Mouse (Mus musculus) left cerebral cortex, adult 18-20 months (tissue): ENCODE measurements around the gene Ociad1. TPM values are rescaled to one million over a fixed set of nuclear protein-coding genes. Genes with fewer than 3 reads are reported as not detected.
"Not testable (repeated sequence)": the region's sequence is repeated elsewhere in the genome, so short reads cannot be mapped to it uniquely, and the experiment has no call there.

Experiments used
- DNase-seq, 2 experiments: peaks; one replicate each; pipeline ENCODE4 v3.0.0; 2021 to 2022; ENCODE audit warnings: low spot score in 2 of 2, mixed read lengths in 1 of 2
- total RNA-seq, 2 experiments: library from RNA; stranded (reverse); gene quantifications; 2 replicates each; pipeline ENCODE4 v1.2.3; 2021

The Ociad1 gene
- total RNA-seq, 2 experiments from 2014 or later = 465 to 497 TPM

DNA sequence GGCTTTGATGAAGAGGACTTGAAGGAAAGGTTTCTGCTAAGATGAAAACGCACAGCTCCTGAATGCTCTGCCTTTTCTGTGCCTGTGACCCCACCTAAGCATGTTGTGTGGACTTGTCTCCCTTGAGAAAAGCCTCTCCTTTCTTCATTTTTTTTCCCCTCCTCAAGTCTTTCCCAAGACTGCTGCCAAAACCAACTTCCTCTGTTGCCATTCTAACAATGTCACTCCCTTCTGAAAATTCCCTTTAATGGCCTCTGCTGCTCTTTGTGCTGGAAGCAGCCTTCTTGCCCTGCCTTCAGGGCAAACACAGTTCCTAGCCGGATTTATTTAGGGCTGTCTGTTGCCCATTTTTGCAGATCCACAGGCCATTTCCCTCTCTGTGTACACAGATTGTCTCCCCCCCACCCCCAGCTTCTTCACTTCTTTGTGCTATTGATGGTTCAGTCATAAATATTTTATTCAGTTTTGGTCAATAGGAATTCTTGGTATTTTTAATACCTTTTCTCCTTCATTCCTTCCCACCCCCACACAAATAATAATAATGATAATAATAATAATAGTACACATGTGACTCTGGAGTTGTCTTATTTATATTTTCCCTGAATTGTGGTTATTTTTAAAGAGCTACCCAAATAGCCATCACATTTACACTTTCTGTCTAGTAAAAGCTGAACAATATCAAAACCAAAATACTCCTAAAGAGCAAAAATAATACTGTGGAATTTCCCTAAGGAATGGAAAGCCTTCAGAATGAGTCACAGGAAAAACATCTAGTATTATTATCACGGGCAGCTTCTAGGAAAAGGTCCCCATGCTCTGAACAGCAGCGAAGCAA lies 12.6 kb upstream of the Ociad1 start:
- no peak for DNase-seq

DNA sequence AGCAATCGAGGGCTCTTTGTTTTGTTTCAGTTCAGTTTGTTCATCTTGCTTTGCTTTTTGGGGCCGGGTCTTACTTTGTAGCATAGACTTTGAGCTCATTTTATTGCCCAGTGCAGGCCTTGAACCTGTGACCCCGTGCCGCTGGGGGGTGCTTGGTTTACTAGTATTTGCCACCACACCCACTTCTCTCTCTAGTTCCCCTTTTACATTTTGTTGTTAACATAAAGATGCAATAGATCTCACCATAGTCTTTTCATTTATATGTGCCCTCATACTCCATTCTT lies 12.1 kb upstream of the Ociad1 start:
- no peak for DNase-seq

- no peak for DNase-seq
These were observed 8.5 kb upstream of the Ociad1 start for GRCm38 (mm10) chr5:73284046-73284445.

DNA sequence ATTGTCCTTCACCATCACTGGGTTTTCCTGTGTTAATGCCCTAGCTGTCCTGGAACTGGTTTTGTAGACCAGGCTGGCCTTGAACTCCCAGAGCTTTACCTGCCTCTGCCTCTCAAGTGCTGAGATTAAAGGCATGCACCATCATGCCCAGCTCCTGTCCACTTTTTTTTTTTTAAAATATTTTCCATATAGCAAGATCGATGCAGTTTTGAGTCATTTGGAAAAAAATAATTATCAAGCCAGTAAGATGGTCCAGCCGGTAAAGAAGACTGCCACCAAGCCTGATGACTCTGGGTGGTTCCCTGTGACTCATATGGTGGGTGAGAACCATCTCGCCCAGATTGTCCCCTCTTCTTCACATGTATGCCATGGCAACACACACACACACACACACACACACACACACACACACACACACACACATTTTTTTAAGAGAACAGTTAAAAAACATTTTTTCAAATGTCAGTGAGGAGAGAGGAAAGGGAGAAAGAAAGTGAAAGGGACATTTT lies 7.1 kb upstream of the Ociad1 start:
- DNase-seq = no peak

DNA sequence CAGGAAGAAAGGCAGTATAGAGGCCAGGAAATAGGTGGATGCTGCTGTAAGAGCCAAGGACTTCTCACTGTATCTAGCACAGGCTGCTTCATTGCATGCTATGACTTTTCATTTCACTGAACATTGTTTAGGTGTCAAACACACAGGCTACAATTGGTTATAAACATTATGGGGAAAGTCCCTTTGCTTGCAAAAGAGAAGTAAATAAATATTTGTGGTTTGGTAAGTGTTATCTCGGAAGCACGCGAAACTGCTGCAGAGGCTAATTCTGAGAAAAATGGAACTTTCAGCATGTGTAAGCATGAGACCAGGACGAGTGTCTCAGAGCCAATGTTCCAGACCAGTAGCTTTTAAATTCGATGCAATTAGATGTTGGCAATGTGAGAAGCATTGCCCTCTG lies 6.0 kb upstream of the Ociad1 start:
- DNase-seq = no peak

DNA sequence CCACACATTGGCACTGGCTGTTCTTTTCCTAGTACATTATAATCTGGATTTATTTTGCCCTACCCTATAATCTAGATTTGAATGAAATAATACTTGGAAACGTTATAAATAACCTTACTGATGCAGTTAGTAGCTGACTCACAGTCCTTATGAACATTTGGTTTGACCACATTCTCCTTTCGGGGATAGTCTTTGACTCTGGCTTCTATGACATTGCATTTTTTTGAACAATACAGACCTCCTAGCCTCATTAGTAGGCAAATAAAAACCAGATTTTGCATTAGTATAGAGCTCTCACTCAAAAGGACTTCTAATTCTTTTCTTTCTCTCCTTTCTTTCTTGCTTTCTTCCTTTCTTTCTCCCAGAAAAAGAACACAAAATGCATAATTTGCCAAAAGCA lies 2.7 kb upstream of the Ociad1 start:
- DNase-seq = no peak

DNA sequence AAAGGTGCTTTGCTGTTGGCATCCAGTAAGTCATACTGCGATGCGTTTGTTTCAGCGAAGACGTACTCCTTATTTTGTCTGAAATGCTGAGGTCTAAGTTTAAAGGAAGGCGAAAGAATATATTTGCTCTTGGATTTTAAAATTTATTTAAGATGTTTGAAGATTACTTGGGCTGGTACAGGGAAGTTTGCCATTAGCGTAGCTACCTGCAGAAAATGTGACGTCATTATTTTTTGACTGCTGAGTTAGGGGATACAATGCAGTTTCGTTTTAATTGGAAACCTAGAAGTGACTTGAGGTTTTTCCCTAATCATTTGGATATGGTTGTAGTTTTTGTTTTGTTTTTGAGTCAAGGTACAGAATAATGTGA lies 859 bp downstream of the Ociad1 start:
- DNase-seq = no peak

DNA sequence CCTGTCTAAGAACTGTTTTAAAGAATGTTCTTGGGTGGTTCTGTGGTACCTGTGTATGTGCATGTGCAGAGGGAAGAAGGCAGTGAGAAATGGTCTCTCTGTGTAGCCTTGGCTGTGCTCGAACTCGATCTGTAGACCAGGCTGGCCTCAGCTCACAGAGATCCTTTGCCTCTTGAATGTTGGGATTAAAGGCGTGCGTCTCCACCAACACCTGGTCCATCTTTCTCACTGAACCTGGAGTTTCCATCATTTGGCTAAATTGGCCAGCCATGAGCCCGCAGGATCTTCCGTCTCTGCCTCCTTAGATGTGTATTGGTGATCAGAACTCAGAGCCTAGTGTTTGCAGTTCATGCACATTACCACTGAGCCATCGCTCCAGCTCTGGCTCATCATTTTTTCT lies 2.4 kb downstream of the Ociad1 start:
- no peak for DNase-seq

DNA sequence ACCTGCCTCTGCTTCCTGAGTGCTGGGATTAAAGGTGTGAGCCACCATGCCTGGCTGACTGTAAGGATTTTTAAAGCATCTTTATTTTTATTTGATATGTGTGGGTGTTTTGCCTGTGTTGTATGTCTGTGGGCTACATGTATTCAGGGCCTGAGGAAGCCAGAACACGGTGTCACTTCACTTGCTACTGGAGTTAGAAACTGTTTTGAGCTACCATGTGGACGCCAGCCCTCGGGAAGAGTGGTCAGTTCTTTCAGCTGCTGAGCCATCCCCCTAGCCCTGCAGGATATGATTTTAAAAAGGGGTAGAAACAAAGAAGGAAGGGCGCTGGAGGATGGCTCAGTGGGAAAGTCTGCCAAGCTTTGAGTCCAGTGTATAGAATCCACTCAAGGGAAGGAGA lies 3.3 kb downstream of the Ociad1 start:
- no peak for DNase-seq

- no peak for DNase-seq
These were observed 9.2 kb downstream of the Ociad1 start for GRCm38 (mm10) chr5:73301601-73302307.

GRCm38 (mm10) chr5:73304507-73304906 lies 11.9 kb downstream of the Ociad1 start:
- DNase-seq = no peak

DNA sequence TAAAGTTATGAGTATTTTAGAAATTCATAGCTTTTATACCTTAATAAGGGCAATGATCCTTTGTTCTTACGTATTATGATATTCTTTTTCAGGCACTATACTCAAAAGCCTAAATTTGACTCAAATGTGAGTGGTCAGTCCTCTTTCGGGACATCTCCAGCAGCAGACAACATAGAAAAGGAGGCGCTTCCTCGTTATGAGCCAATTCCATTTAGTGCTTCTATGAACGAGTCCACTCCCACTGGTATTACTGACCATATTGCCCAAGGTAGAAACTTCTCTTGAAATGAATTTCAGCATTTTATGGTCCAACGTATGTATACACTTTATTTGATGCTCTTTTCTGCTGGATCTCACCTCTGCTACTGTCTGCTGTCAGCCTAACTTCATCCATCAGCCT lies 13.9 kb downstream of the Ociad1 start:
- no peak for DNase-seq

- DNase-seq = no peak
These were observed 14.7 kb downstream of the Ociad1 start for GRCm38 (mm10) chr5:73307297-73307696.

DNA sequence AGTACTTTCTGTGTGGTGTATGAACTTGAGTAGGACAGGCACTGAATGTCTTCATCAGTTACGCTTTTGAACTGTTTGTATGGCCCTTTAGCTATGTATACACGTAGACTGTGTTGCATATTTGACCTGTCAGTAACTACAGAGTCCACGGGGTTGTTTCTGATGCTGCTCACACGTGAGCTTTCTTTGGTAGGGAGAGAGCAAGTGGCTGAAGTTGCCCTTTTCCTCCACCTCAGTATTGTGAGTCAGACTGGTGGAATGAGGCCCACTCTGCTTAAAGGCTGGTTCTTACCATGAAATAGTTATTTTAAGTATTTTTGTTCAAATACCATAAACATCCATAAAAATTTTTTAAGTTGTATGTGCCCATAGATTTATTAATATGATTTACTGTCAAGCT lies 16.9 kb downstream of the Ociad1 start:
- no peak for DNase-seq

GRCm38 (mm10) chr5:73310401-73310800 lies 17.8 kb downstream of the Ociad1 start:
- no peak for DNase-seq

- no peak for DNase-seq
These were observed 18.9 kb downstream of the Ociad1 start for GRCm38 (mm10) chr5:73311458-73311857.

GRCm38 (mm10) chr5:73313591-73313990 lies 21.0 kb downstream of the Ociad1 start:
- no peak for DNase-seq

- DNase-seq = no peak
These were observed 22.1 kb downstream of the Ociad1 start for GRCm38 (mm10) chr5:73314654-73315053.

DNA sequence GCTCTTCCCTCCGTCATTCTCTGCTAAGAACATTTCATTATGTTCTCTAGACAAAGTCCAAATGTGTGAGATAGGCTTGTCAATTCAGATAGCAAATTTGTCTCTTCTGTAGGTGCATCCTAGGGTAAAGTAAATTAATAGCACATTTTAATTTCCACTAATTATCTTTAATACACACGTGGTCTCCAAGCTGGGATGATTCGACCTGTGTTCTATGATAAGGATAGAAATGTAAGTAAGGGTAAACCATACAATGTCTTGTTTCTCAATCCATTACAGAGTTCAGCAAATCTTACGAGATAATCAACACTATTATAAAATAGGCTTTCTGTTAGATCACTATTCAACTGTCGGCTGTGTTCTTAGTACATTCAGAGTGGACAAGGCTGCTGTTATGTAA lies 26.7 kb downstream of the Ociad1 start:
- DNase-seq = no peak

- not testable (repeated sequence) for DNase-seq
These were observed 30.1 kb downstream of the Ociad1 start for GRCm38 (mm10) chr5:73322684-73323083.

- DNase-seq = no peak
These were observed 31.0 kb downstream of the Ociad1 start for GRCm38 (mm10) chr5:73323602-73324001.

DNA sequence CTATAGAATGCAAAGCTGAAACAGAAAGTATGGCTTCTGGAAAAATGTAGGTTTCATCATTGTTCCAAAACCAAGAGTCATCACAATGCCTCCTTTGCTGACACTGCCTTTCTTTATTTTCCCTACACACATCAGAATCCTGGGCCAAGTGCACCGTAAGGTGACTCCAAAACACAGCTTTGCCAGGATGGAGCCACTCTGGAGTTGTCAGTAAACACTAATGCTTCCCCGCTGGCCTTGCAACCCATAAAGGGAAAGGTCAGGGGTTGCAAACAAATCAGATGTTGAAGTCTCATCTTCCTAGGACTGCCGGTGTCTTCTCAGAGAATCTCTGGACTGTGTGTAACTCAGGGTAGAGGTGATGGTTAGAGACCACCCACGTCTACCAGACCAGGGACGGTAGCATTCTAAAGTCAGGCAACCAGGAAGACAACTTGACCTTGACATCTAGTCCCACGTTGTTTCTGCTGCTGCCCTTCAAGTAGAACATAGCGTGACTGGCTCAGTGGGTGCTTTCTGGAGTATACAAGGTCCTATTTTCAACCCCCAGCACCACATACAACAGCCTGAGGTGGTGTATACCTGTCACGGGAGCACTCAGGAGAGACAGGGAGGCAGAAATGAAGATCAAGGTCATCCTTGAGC lies 32.1 kb downstream of the Ociad1 start:
- DNase-seq = no peak
